Mouse (Mus musculus) limb, embryonic 13.5 days (tissue): ENCODE measurements around the gene Ece1. TPM values are rescaled to one million over a fixed set of nuclear protein-coding genes. Genes with fewer than 3 reads are reported as not detected.

Experiments
- ATAC-seq: fragments of 200-750 bp; cut with Nextera tagmentation; 2 replicates; pipeline ENCODE4 v1.8.0; 2017; ENCODE audit warnings: low read depth, moderate number of reproducible peaks, moderate TSS enrichment; ENCODE audit not compliant: low FRiP score
- H3K27ac ChIP-seq: fragments of 300-500 bp; sonication (generic); 2 replicates; pipeline ENCODE4 v1.5.1; 2015; ENCODE audit warnings: inconsistent platforms, mild to moderate bottlenecking, moderate library complexity
- H3K27me3 ChIP-seq: fragments of 300-500 bp; sonication (generic); 2 replicates; pipeline ENCODE4 v1.6.1; 2015; ENCODE audit warnings: mild to moderate bottlenecking, inconsistent platforms
- H3K36me3 ChIP-seq: fragments of 300-500 bp; sonication (generic); 2 replicates; pipeline ENCODE4 v1.6.1; 2015; ENCODE audit warnings: inconsistent platforms, mild to moderate bottlenecking, moderate library complexity
- H3K4me1 ChIP-seq: fragments of 300-500 bp; sonication (generic); 2 replicates; pipeline ENCODE4 v1.6.1; 2015; ENCODE audit warnings: inconsistent platforms
- H3K4me2 ChIP-seq: fragments of 300-500 bp; sonication (generic); replicated peaks from 2 replicates; pipeline ENCODE4 v1.6.1; 2015; ENCODE audit warnings: inconsistent platforms, mild to moderate bottlenecking, moderate library complexity
- H3K4me3 ChIP-seq: fragments of 300-500 bp; sonication (generic); 2 replicates; pipeline ENCODE4 v1.5.1; 2015; ENCODE audit warnings: moderate library complexity, mild to moderate bottlenecking, inconsistent platforms
- H3K9ac ChIP-seq: fragments of 300-500 bp; sonication (generic); 2 replicates; pipeline ENCODE4 v1.6.1; 2015; ENCODE audit warnings: mild to moderate bottlenecking, inconsistent platforms
- H3K9me3 ChIP-seq: fragments of 300-500 bp; sonication (generic); 2 replicates; pipeline ENCODE4 v1.6.1; 2016; ENCODE audit warnings: inconsistent platforms
- WGBS: fragments of 180-500 bp; shearing (Covaris S2); methylation state at CpG from one replicate; pipeline ENCODE4 v1.1.7; 2015; 5-methylcytosine and 5-hydroxymethylcytosine counted together
- polyA plus RNA-seq: library from polyadenylated mRNA; unstranded; fragments of >200 nt; fragmentation: Nextera tagmentation; extraction: Ambion mirVana; gene quantifications from 2 replicates; pipeline ENCODE4 v1.2.1, GENCODE M21; 2015

The Ece1 gene
- polyA plus RNA-seq, 1 experiment from 2014 or later = 29.2 TPM

DNA sequence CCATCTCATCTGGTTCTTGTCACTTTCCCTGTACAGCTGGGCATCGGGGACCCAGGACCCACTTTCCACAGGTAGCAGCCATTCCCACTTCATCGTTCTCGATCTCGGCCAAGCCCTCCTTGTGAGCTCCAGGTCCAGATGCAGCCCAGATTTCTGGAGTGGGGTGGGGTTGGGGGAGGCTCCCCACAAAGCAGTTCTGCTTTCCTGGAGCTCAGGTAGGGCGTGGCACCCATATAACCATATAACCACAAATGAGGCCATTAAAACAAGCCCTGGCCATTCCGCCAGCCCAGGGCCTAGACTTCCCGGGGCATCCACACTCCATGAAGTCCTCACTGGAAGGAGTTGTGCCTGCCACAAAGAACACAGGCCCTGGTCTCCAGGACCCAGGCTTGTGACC, 46.5 kb downstream of the Ece1 start:
- Histone ChIP-seq H3K27me3 (no peaks in the 10 kb centered on the region), H3K36me3 (no peaks in the 10 kb centered on the region), H3K9ac (no peak overlapping the region), H3K4me1 (peaks cover 26% of the 10 kb centered on the region), H3K4me3 (no peak overlapping the region), H3K4me2 (no peak overlapping the region), H3K9me3 (no peaks in the 10 kb centered on the region), H3K27ac (no peak overlapping the region; the same call in 1 of the 2 replicates)
- 54% methylated on average over 7 of the region's 7 CpGs for WGBS
- ATAC-seq = no peak

DNA sequence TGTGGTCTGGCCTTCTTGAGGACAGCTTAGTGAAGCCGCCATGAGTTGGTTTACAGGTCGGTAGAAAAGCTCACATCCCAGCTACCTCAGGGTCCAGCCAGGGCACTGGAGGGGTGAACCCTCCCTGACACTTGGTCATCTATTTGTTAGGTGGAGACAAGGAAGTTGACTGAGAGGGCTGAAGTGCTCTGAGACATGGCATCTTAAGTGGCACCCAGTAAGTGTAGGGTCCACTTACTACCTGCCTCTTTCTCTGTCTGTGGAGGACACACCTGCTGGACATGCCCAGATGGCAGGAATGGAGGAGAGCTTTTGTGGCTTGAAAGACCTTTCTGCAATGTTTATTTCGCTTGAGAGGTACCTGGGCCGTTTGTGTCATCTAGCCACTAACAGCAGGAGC, 46.9 kb downstream of the Ece1 start:
- 65% methylated on average over 4 of the region's 4 CpGs for WGBS
- no peak for ATAC-seq
- no peaks in the 10 kb centered on the region for H3K27me3 ChIP-seq
- H3K27ac ChIP-seq = no peak overlapping the region; the same call in 1 of the 2 replicates
- H3K36me3 ChIP-seq = no peaks in the 10 kb centered on the region
- no peak overlapping the region for H3K4me2 ChIP-seq
- no peaks in the 10 kb centered on the region for H3K9me3 ChIP-seq
- H3K4me3 ChIP-seq = no peak overlapping the region
- no peak overlapping the region for H3K9ac ChIP-seq
- H3K4me1 ChIP-seq = peaks cover 29% of the 10 kb centered on the region

DNA sequence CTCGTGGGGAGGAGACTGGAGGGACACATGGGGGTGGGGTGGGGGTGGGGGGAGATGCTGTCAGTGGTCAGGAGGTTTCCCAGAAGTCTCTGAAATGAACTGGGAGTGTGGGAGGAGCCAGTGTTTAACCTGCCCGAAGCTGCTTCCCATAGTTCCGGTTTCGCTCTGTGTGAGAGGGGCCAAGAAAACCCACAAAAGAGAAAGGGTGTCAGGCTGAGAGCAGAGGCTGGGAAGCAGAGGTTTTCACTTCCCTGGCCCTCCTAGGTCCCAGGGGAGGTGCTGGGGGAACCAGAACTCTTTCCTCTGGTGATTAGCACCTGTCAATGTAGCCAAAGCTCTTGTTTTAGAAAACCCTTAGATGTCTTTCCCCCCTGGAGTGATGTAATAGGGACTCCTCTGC, 47.4 kb downstream of the Ece1 start:
- Histone ChIP-seq H3K4me3 (no peak overlapping the region), H3K4me1 (peaks cover 34% of the 10 kb centered on the region), H3K27me3 (no peaks in the 10 kb centered on the region), H3K27ac (no peak overlapping the region), H3K9me3 (no peaks in the 10 kb centered on the region), H3K36me3 (no peaks in the 10 kb centered on the region), H3K4me2 (no peak overlapping the region), H3K9ac (no peak overlapping the region)
- ATAC-seq = no peak
- 53% methylated on average over 4 of the region's 4 CpGs for WGBS

DNA sequence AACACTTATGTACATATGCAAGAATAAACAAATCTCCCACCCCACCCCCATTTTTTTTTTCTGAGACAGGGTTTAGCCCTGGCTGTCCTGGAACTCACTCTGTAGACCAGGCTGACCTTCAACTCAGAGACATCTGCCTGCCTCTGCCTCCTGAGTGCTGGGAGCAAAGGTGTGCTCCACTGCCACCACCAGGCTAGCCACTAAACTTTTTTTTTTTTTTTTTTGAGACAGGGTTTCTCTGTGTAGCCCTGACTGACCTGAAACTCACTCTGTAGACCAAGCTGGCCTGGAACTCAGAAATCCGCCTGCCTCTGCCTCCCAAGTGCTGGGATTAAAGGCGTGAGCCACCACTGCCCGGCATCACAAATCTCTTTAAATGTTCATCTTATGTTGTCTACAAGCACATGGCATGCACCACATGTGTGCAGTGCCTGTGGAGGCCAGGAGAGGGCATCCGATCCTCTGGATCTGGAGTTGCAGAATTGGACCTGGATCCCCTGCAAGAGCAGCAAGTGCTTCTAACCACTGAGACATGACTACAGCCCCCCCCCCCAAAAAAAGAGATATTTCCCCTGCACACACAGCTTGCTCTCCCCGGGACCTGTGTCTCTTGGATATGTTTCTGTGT, 48.5 kb downstream of the Ece1 start:
- Histone ChIP-seq H3K9ac (no peak overlapping the region), H3K4me3 (no peak overlapping the region), H3K27ac (no peak overlapping the region), H3K4me2 (no peak overlapping the region), H3K27me3 (no peaks in the 10 kb centered on the region), H3K9me3 (no peaks in the 10 kb centered on the region), H3K36me3 (no peaks in the 10 kb centered on the region), H3K4me1 (peaks cover 28% of the 10 kb centered on the region)
- ATAC-seq = no peak
- 91% methylated on average over 5 of the region's 5 CpGs for WGBS

DNA sequence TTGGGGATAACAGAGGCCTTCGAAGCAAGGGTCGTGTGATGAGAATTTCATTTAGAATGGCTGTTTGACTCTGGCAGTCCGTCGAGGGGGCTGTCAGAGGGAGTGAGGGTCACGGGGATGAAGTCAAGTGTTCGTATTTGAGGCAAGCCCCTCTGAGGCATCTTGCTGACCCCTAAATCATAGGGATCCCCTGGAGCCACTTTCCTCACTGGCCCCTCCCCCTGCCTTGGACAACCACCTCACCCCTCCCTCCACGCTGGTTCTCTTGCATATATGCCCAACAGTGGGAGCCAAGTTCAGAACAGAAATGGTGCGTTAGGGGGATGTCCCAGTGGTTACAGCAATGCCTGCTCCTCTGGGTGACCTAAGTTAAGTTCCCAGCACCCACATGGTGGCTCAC, 49.6 kb downstream of the Ece1 start:
- Histone ChIP-seq H3K36me3 (no peaks in the 10 kb centered on the region), H3K27ac (no peak overlapping the region), H3K4me2 (no peak overlapping the region), H3K9ac (no peak overlapping the region), H3K9me3 (no peaks in the 10 kb centered on the region), H3K4me3 (no peak overlapping the region), H3K27me3 (no peaks in the 10 kb centered on the region), H3K4me1 (peaks cover 28% of the 10 kb centered on the region)
- no peak for ATAC-seq
- WGBS = 88% methylated on average over 8 of the region's 8 CpGs

DNA sequence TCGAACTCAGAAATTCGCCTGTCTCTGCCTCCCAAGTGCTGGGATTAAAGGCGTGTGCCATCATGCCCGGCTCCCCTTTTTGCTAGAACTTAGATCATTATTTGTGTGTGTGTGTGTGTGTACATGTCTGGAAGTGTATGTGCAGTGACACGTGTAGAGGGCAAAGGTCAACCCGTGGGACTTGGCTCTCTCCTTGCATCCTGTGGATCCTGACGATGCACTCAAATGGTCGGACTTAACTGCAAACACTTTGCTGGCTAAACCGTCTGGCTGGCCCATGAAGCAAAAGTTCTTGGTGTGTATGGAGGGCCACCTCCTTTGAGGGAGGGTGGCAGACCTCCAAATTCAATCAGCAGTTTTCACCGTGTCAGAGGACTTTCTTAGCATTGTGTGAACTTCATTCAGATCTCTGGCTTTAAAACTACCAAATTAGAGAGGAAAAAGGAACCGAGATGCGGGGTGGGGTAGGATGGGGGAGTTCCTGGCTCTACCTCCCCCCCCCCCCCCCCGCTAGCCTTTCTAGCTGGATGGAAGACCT, 50.8 kb downstream of the Ece1 start:
- Histone ChIP-seq H3K27me3 (no peaks in the 10 kb centered on the region), H3K36me3 (no peaks in the 10 kb centered on the region), H3K4me3 (peak overlapping the region; percentile 60), H3K4me1 (peaks cover 38% of the 10 kb centered on the region), H3K9me3 (no peaks in the 10 kb centered on the region), H3K9ac (peak overlapping the region; percentile 71), H3K4me2 (peak overlapping the region; percentile 96), H3K27ac (0 out of 2 replicates have a peak overlapping the region, but pooled peaks have one; percentile 22)
- WGBS = 51% methylated on average over 12 of the region's 13 CpGs
- no peak for ATAC-seq

DNA sequence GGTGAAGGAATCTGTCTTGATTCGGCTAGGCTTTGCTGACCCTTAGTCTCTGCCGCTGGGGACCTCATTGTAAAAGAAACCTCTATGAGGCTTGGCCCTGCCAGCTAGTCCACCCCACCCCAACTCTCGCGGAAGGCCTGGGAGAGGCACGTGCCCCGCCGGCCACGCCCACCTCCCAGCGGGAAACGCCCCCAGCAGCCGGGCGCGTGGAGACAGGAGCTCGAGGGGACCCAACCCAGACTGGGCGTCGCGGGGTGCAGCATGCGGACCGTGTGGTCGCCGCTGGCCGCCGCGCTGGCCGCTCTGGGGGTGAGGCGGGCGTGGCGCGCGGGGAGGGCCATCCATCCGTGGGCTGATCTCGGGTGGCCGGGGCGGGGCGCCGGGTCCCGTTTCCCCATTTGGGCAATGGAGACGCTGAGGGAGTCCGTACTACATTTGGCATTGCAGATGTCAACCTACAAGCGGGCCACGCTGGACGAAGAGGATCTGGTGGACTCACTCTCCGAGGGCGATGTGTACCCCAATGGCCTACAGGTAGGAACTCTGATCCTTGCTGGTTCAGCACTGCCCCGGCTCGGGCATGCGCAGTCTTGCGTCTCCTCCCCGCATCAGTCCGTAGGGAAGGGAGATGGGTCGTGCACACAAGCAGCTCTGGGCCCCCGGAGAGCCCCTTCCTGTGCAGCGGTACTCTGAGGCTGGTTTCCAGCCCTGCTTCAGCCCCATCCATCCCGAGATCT, 51.5 kb downstream of the Ece1 start:
- 0 out of 2 replicates have a peak overlapping the region, but pooled peaks have one; percentile 22 for H3K27ac ChIP-seq
- ATAC-seq = peak; percentile 80
- H3K4me3 ChIP-seq = peak overlapping the region; percentile 60
- peak overlapping the region; percentile 71 for H3K9ac ChIP-seq
- H3K4me2 ChIP-seq = peak overlapping the region; percentile 96
- peaks cover 38% of the 10 kb centered on the region for H3K4me1 ChIP-seq
- 3% methylated on average over 49 of the region's 54 CpGs for WGBS
- no peaks in the 10 kb centered on the region for H3K36me3 ChIP-seq
- no peaks in the 10 kb centered on the region for H3K27me3 ChIP-seq
- H3K9me3 ChIP-seq = no peaks in the 10 kb centered on the region

DNA sequence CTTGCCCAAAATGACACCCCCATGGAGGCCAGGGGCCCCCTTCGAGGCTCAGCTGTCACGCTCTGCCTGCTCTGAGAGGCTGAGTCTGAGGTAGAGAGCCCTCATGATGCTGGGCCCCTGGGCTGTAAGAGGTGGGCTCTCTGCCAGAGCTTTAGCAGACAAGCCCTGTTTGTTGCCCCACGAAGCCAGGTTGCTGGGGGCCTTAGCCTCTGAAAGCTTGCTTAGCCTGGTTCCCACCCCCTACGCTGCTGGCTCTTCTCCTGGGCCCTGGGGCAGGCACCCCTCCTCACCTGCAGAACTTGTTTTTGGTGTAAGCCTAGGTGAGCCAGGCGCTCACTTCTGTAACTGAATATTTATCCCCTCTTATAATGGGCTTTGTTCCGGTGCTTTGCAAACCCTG, 55.6 kb downstream of the Ece1 start:
- H3K4me1 ChIP-seq = peaks cover 64% of the 10 kb centered on the region
- peak overlapping the region; percentile 27 for H3K4me2 ChIP-seq
- no peaks in the 10 kb centered on the region for H3K9me3 ChIP-seq
- H3K27me3 ChIP-seq = no peaks in the 10 kb centered on the region
- WGBS = 38% methylated on average over 6 of the region's 6 CpGs
- no peak for ATAC-seq
- H3K9ac ChIP-seq = peak overlapping the region; percentile 43
- H3K36me3 ChIP-seq = peaks cover 12% of the 10 kb centered on the region; the same call in 1 of the 2 replicates
- no peak overlapping the region for H3K4me3 ChIP-seq
- peak overlapping the region; percentile 65; the same call in 1 of the 2 replicates for H3K27ac ChIP-seq

DNA sequence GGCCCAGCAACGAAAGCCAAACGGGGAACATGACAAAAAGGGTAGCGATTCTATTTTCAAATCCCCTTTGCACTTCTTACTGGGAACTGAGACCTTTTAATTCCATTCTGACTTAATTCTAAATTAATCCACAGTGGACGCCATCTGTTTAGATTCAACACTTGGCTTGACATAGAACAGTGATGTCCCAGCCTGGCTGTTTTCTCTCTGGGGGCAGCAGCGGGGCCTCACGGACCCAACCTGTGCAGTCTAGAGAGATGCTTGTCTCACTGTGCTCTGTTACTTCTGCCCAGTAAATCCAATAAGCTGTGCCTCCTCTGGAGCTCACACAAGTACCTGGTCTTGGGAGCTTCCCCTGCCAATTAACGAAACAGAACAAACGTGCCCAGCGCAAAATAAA, 56.5 kb downstream of the Ece1 start:
- H3K9ac ChIP-seq = peak overlapping the region; percentile 35; the same call in 1 of the 2 replicates
- no peak overlapping the region for H3K4me3 ChIP-seq
- H3K4me1 ChIP-seq = peaks cover 55% of the 10 kb centered on the region
- peaks cover 21% of the 10 kb centered on the region for H3K36me3 ChIP-seq
- H3K27ac ChIP-seq = 0 out of 2 replicates have a peak overlapping the region, but pooled peaks have one; percentile 65
- H3K9me3 ChIP-seq = no peaks in the 10 kb centered on the region
- no peaks in the 10 kb centered on the region for H3K27me3 ChIP-seq
- WGBS = 47% methylated on average over 9 of the region's 9 CpGs
- no peak overlapping the region for H3K4me2 ChIP-seq
- no peak for ATAC-seq

DNA sequence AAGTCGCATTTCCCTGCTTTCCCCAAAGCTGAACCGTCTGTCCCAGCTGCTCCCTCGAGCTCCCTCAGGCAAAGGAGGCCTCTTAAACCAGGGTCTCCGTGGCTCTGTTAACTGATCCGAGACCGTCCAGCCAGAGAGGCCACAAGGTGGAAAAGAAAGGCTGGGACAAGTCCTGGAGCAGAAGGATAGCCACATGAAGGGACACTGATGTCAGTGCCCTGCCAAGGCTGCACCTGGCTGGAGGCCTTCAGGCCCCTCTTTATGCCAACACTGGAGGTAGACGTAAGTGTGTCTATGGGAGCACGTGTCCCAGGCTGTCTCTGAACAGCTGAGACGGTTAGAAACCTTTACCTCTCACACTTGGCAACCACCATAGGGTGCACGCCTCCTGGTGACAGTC, 57.1 kb downstream of the Ece1 start:
- H3K9ac ChIP-seq = peak overlapping the region; percentile 35; the same call in 1 of the 2 replicates

DNA sequence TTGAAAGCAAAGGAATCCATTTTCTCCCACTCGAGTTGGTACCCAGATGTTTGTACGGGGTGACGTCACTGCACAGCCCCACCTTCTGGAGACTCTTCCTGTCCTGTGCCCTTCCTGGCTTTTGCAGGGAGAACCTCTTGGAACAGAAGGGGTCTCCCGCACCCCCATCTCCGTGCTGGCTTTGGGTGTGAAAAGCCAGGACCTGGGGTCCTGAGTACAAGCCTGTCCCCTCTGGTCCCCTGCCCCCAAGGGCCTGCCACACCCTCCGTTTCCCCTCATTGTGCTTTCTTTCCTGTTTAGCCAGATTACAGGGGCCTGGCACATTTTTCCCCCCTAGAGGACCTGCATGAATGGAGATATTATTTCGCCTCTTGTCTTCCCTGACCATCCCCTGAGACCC, 58.0 kb downstream of the Ece1 start:
- Histone ChIP-seq H3K4me1 (peaks cover 45% of the 10 kb centered on the region), H3K4me2 (peak overlapping the region; percentile 43), H3K9ac (peak overlapping the region; percentile 58; the same call in 1 of the 2 replicates), H3K36me3 (peaks cover 27% of the 10 kb centered on the region), H3K4me3 (no peak overlapping the region), H3K27me3 (no peaks in the 10 kb centered on the region), H3K9me3 (no peaks in the 10 kb centered on the region), H3K27ac (peak overlapping the region; percentile 81)
- no peak for ATAC-seq
- 29% methylated on average over 7 of the region's 7 CpGs for WGBS

More for the DNA sequence above, 57.1 kb downstream of the Ece1 start:
- Histone ChIP-seq H3K36me3 (peaks cover 27% of the 10 kb centered on the region), H3K9me3 (no peaks in the 10 kb centered on the region), H3K27me3 (no peaks in the 10 kb centered on the region), H3K4me1 (peaks cover 51% of the 10 kb centered on the region), H3K4me3 (no peak overlapping the region), H3K27ac (peak overlapping the region; percentile 28; the same call in 1 of the 2 replicates), H3K4me2 (no peak overlapping the region)
- WGBS = 37% methylated on average over 10 of the region's 10 CpGs
- no peak for ATAC-seq

DNA sequence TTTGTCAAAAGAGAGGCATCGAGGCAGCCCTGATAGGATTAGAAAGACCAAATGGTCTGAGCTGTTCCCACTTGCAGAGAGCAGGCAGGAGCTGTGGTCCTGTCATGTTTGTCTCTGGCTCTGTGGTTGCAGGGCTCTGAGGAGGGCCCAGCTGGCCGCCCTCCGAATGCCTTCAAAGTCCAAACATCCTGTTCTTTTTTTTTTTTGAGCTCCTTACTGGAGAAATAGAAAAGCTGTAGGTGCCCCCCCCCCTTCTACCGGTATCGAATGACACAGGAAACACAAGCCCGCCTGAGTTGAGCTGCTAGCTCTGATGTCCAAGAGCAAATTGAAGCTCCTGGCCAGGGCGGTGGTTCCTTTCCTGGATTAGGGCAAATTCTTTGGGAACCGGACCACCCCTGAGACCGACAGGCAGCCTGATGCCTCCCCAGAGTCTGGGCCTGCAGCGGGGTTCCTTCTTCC, 58.5 kb downstream of the Ece1 start:
- Histone ChIP-seq H3K9ac (peak overlapping the region; percentile 58), H3K9me3 (no peaks in the 10 kb centered on the region), H3K27ac (peak overlapping the region; percentile 81), H3K27me3 (no peaks in the 10 kb centered on the region), H3K4me1 (peaks cover 45% of the 10 kb centered on the region), H3K4me2 (peak overlapping the region; percentile 43), H3K36me3 (peaks cover 27% of the 10 kb centered on the region), H3K4me3 (peak overlapping the region; percentile 5; the same call in 1 of the 2 replicates)
- WGBS = 3% methylated on average over 10 of the region's 10 CpGs
- peak; percentile 41; the same call in 1 of the 2 replicates for ATAC-seq
